ENCODE assay signal across 24 mouse cellular contexts in genomic region chr19:24253657-24254260, GRCm38 (mm10). TPM values are rescaled to one million over a fixed set of nuclear protein-coding genes. Genes with fewer than 3 reads are reported as not detected.
DNase-seq lines count a peak whose midpoint lies in the region; ATAC-seq and TF ChIP-seq lines count a peak whose summit lies in the region.
"Had no signal": no experiment of that assay in that cellular context is flagged by ENCODE, and none has a peak within 500 bp of the region (broad histone marks: within the 10 kb centered on the region; RNA-seq: fewer than 3 reads in every experiment).

No protein-coding gene starts in this region.

- no peak overlapping the region for H3K4me2 ChIP-seq in forebrain, embryonic 14.5 days (ENCODE audit: low read length)
- no peak overlapping the region for H3K4me2 ChIP-seq in forebrain, embryonic 16.5 days (ENCODE audit: low read length)
- H3K4me2 ChIP-seq: heart, embryonic 11.5 days; hindbrain, embryonic 15.5 days; intestine, embryonic 15.5 days; limb, embryonic 12.5 days; liver, embryonic 11.5 days; midbrain, embryonic 15.5 days; neural tube, embryonic 12.5 days had no signal

- no peak overlapping the region for H3K4me3 ChIP-seq in forebrain, embryonic 14.5 days (ENCODE audit: low read depth, low read length)
- no peak overlapping the region for H3K4me3 ChIP-seq in forebrain, embryonic 16.5 days (replicated peaks; ENCODE audit: low read length)
- no peak overlapping the region for H3K4me3 ChIP-seq in layer of hippocampus, adult 2 months
- H3K4me3 ChIP-seq in ES-Bruce4 (ENCODE audit: low read depth, low read length), result no peak overlapping the region
- H3K4me3 ChIP-seq: hindbrain, embryonic 15.5 days; intestine, embryonic 15.5 days; limb, embryonic 12.5 days; midbrain, embryonic 15.5 days; neural tube, embryonic 12.5 days had no signal

- no peak for TF ChIP-seq CTCF in layer of hippocampus, adult 2 months (conservative IDR thresholded peaks at IDR 0.05)
- no peak for TF ChIP-seq CTCF in ES-Bruce4 (IDR thresholded peaks at IDR 0.05; ENCODE audit: low read depth, low read length)
- TF ChIP-seq CTCF in brain, embryonic 14.5 days (IDR thresholded peaks at IDR 0.05; ENCODE audit: borderline replicate concordance, extremely low read depth, insufficient read depth, insufficient read length), result no peak

- no peaks in the 10 kb centered on the region for H3K9me3 ChIP-seq in forebrain, embryonic 14.5 days (replicated peaks; ENCODE audit: control insufficient read depth, low read length)
- no peaks in the 10 kb centered on the region for H3K9me3 ChIP-seq in forebrain, embryonic 16.5 days (ENCODE audit: control insufficient read depth, low read length)
- no peaks in the 10 kb centered on the region for H3K9me3 ChIP-seq in ES-Bruce4 (replicated peaks; ENCODE audit: control insufficient read depth, insufficient read depth, low read length, poor library complexity, severe bottlenecking)
- H3K9me3 ChIP-seq: hindbrain, embryonic 15.5 days; intestine, embryonic 15.5 days; limb, embryonic 12.5 days; midbrain, embryonic 15.5 days; neural tube, embryonic 12.5 days had no signal

- no peak overlapping the region; the same call in 1 of the 2 replicates for H3K27ac ChIP-seq in forebrain, embryonic 14.5 days (ENCODE audit: low read depth, low read length)
- H3K27ac ChIP-seq in forebrain, embryonic 16.5 days (ENCODE audit: low read length), result no peak overlapping the region
- H3K27ac ChIP-seq in layer of hippocampus, adult 2 months, result peak overlapping the region; percentile 28
- H3K27ac ChIP-seq in ES-Bruce4 (ENCODE audit: insufficient read depth, low read length), result peak overlapping the region; percentile 66
- H3K27ac ChIP-seq: hindbrain, embryonic 15.5 days; intestine, embryonic 15.5 days; limb, embryonic 12.5 days; midbrain, embryonic 15.5 days; neural tube, embryonic 12.5 days had no signal

- DNase-seq in forebrain, embryonic 14.5 days (ENCODE audit: low spot score), result peak; percentile 36
- DNase-seq in layer of hippocampus, adult 2 months (ENCODE audit: low spot score in 2 of 2), result no peak
- DNase-seq in layer of hippocampus, postnatal 14 days (ENCODE audit: low spot score in 2 of 2), result no peak
- DNase-seq in brain, embryonic 14.5 days (ENCODE audit: low read depth), result peak; percentile 60
- DNase-seq in left cerebral cortex, adult 9 months (ENCODE audit: low spot score in 2 of 2), result no peak
- DNase-seq: adrenal gland, adult 8-10 months; cerebellum, adult 18-20 months; cerebellum, postnatal 14 days; heart, postnatal 4 days; kidney, adult 8-10 months; kidney, postnatal 14 days; layer of hippocampus, postnatal 36 days; liver, postnatal 0 days; right cerebral cortex, postnatal 14 days had no signal

- no peak for TF ChIP-seq EP300 in ES-Bruce4 (IDR thresholded peaks at IDR 0.05; ENCODE audit: insufficient read depth, low read depth, low read length)

- H3K36me3 ChIP-seq in forebrain, embryonic 14.5 days (ENCODE audit: control insufficient read depth, insufficient read depth, low read length), result no peaks in the 10 kb centered on the region
- H3K36me3 ChIP-seq in forebrain, embryonic 16.5 days (ENCODE audit: control insufficient read depth, insufficient read depth), result no peaks in the 10 kb centered on the region
- no peaks in the 10 kb centered on the region for H3K36me3 ChIP-seq in ES-Bruce4 (ENCODE audit: control insufficient read depth, insufficient read depth, low read length, poor library complexity, severe bottlenecking)
- H3K36me3 ChIP-seq: hindbrain, embryonic 15.5 days; intestine, embryonic 15.5 days; limb, embryonic 12.5 days; midbrain, embryonic 15.5 days; neural tube, embryonic 12.5 days had no signal

- no peak for ATAC-seq in forebrain, embryonic 14.5 days
- no peak for ATAC-seq in forebrain, embryonic 16.5 days
- ATAC-seq: activated CD4-positive, CD25-positive, alpha-beta regulatory T cell, adult 4 months; intestine, embryonic 15.5 days; liver, postnatal 0 days; midbrain, embryonic 15.5 days had no signal

- H3K9ac ChIP-seq in forebrain, embryonic 14.5 days (ENCODE audit: low read length), result no peak overlapping the region
- no peak overlapping the region for H3K9ac ChIP-seq in forebrain, embryonic 16.5 days (replicated peaks; ENCODE audit: low read depth, low read length)
- H3K9ac ChIP-seq in ES-Bruce4 (ENCODE audit: low read depth, poor library complexity, severe bottlenecking), result peak overlapping the region; percentile 11; the same call in 1 of the 2 replicates
- H3K9ac ChIP-seq: hindbrain, embryonic 15.5 days; intestine, embryonic 15.5 days; limb, embryonic 12.5 days; liver, postnatal 0 days; midbrain, embryonic 15.5 days; neural tube, embryonic 12.5 days had no signal

- peaks cover 7% of the 10 kb centered on the region; the same call in 1 of the 2 replicates for H3K4me1 ChIP-seq in forebrain, embryonic 14.5 days (ENCODE audit: control insufficient read depth, insufficient read depth, low read length)
- peaks cover 7% of the 10 kb centered on the region for H3K4me1 ChIP-seq in forebrain, embryonic 16.5 days (replicated peaks; ENCODE audit: control insufficient read depth, insufficient read depth, low read length)
- peaks cover 13% of the 10 kb centered on the region for H3K4me1 ChIP-seq in ES-Bruce4 (ENCODE audit: control insufficient read depth, insufficient read depth, low read length)
- H3K4me1 ChIP-seq: hindbrain, embryonic 15.5 days had no signal

- TF ChIP-seq POLR2A in ES-Bruce4 (IDR thresholded peaks at IDR 0.05; ENCODE audit: insufficient read depth, low read length), result no peak
- TF ChIP-seq POLR2A in brain, embryonic 14.5 days (IDR thresholded peaks at IDR 0.05; ENCODE audit: borderline replicate concordance, extremely low read depth, insufficient read depth, insufficient read length, poor library complexity, severe bottlenecking), result no peak

- no peaks in the 10 kb centered on the region for H3K27me3 ChIP-seq in forebrain, embryonic 14.5 days (replicated peaks; ENCODE audit: control insufficient read depth, insufficient read depth, low read length)
- H3K27me3 ChIP-seq in forebrain, embryonic 16.5 days (replicated peaks; ENCODE audit: control insufficient read depth, insufficient read depth, low read length), result no peaks in the 10 kb centered on the region
- no peaks in the 10 kb centered on the region for H3K27me3 ChIP-seq in ES-Bruce4 (ENCODE audit: control insufficient read depth, insufficient read depth, low read length, poor library complexity, severe bottlenecking)
- H3K27me3 ChIP-seq: hindbrain, embryonic 15.5 days; intestine, embryonic 15.5 days; limb, embryonic 12.5 days; midbrain, embryonic 15.5 days; neural tube, embryonic 12.5 days had no signal

- 12% methylated on average over 9 of the region's 9 CpGs for WGBS in forebrain, embryonic 14.5 days
- 15% methylated on average over 9 of the region's 9 CpGs for WGBS in forebrain, embryonic 16.5 days

RNA-seq across cellular contexts. Expression of gene Fxn, which starts 26.6 kb away (rescaled TPM):
- 40.5 and 47.9 TPM in 2 replicates for polyA plus RNA-seq in forebrain, embryonic 14.5 days (2014; fragmentation: Nextera tagmentation; extraction: Ambion mirVana)
- 40.1 and 40.3 TPM in 2 replicates for polyA plus RNA-seq in forebrain, embryonic 16.5 days (2015; fragmentation: Nextera tagmentation; extraction: Ambion mirVana)
- total RNA-seq in layer of hippocampus, adult 2 months (2021), result 1 to 10 TPM; 7.4 to 8.8 TPM
- 1 to 10 TPM; 8.3 to 8.8 TPM for total RNA-seq in layer of hippocampus, postnatal 14 days (2021)
- polyA plus RNA-seq in ES-Bruce4 (2011; ENCODE audit: insufficient read depth, insufficient read length, low read depth, missing spikeins), result 9.0 and 11.2 TPM in 2 replicates
- 20.7 and 25.3 TPM in 2 replicates for polyA plus RNA-seq in brain, embryonic 14.5 days (2012; rRNA removed)

RNA-seq across cellular contexts. Expression of gene Tjp2, which starts 28.9 kb away (rescaled TPM):
- 9.0 and 11.6 TPM in 2 replicates for polyA plus RNA-seq in forebrain, embryonic 14.5 days (2014; fragmentation: Nextera tagmentation; extraction: Ambion mirVana)
- 11.3 and 15.0 TPM in 2 replicates for polyA plus RNA-seq in forebrain, embryonic 16.5 days (2015; fragmentation: Nextera tagmentation; extraction: Ambion mirVana)
- 10 to 100 TPM; 17.6 to 20.3 TPM for total RNA-seq in layer of hippocampus, adult 2 months (2021)
- 10 to 100 TPM; 20.9 to 21.9 TPM for total RNA-seq in layer of hippocampus, postnatal 14 days (2021)
- polyA plus RNA-seq in ES-Bruce4 (2011; ENCODE audit: insufficient read depth, insufficient read length, low read depth, missing spikeins), result 114 and 115 TPM in 2 replicates
- polyA plus RNA-seq in brain, embryonic 14.5 days (2012; rRNA removed), result 10.5 and 12.9 TPM in 2 replicates

Comparison
In these comparisons a context has a peak if more than half of its experiments do, and no peak if none do; other contexts are left out.
1. DNase-seq: peak in forebrain, embryonic 14.5 days (single experiment) and brain, embryonic 14.5 days (single experiment); none in layer of hippocampus, adult 2 months (0 of 2), layer of hippocampus, postnatal 14 days (0 of 2) and left cerebral cortex, adult 9 months (0 of 2).
2. H3K27ac ChIP-seq: peak in layer of hippocampus, adult 2 months (single experiment) and ES-Bruce4 (single experiment); none in forebrain, embryonic 14.5 days (single experiment) and forebrain, embryonic 16.5 days (single experiment).